Mouse (Mus musculus) kidney, embryonic 16.5 days (tissue): Measurements from ENCODE around the gene Gm29797. TPM values are rescaled to one million over a fixed set of nuclear protein-coding genes. Genes with fewer than 3 reads are reported as not detected.

Experiments
- ATAC-seq: fragments of 200-750 bp; cut with Nextera tagmentation; 2 replicates; pipeline ENCODE4 v1.8.0; 2017; ENCODE audit warnings: moderate TSS enrichment; ENCODE audit not compliant: low FRiP score, low TSS enrichment
- H3K27ac ChIP-seq: fragments of 300-500 bp; sonication (generic); 2 replicates; pipeline ENCODE4 v1.5.1; 2014; ENCODE audit warnings: low read length
- H3K27me3 ChIP-seq: fragments of 300-500 bp; sonication (generic); 2 replicates; pipeline ENCODE4 v1.6.1; 2014; ENCODE audit warnings: low read length, control low read depth, mixed read lengths; ENCODE audit not compliant: insufficient read depth
- H3K36me3 ChIP-seq: fragments of 300-500 bp; sonication (generic); 2 replicates; pipeline ENCODE4 v1.6.1; 2014; ENCODE audit warnings: low read length, control low read depth, mixed read lengths; ENCODE audit not compliant: insufficient read depth
- H3K4me1 ChIP-seq: fragments of 300-500 bp; sonication (generic); 2 replicates; pipeline ENCODE4 v1.6.1; 2014; ENCODE audit warnings: low read length, control low read depth, mixed read lengths; ENCODE audit not compliant: insufficient read depth
- H3K4me2 ChIP-seq: fragments of 300-500 bp; sonication (generic); replicated peaks from 2 replicates; pipeline ENCODE4 v1.6.1; 2014; ENCODE audit warnings: low read depth, low read length
- H3K4me3 ChIP-seq: fragments of 300-500 bp; sonication (generic); 2 replicates; pipeline ENCODE4 v1.5.1; 2014; ENCODE audit warnings: mild to moderate bottlenecking, low read length
- H3K9ac ChIP-seq: fragments of 300-500 bp; sonication (generic); replicated peaks from 2 replicates; pipeline ENCODE4 v1.6.1; 2014; ENCODE audit warnings: low read length
- H3K9me3 ChIP-seq: fragments of 300-500 bp; sonication (generic); 2 replicates; pipeline ENCODE4 v1.6.1; 2016; ENCODE audit warnings: low read length, control low read depth
- whole genome bisulfite sequencing: fragments of 180-500 bp; shearing (Covaris S2); extraction: QIAGEN DNeasy Blood & Tissue Kit; methylation state at CpG from one replicate; pipeline ENCODE4 v1.1.7; 2014; 5-methylcytosine and 5-hydroxymethylcytosine counted together
- polyA plus RNA-seq: library from polyadenylated mRNA; unstranded; fragments of >200 nt; fragmentation: Nextera tagmentation; extraction: Ambion mirVana; gene quantifications from 2 replicates; pipeline ENCODE4 v1.2.1, GENCODE M21; 2015

The Gm29797 gene
- 0.21 and 0.49 TPM in 2 replicates for polyA plus RNA-seq

DNA sequence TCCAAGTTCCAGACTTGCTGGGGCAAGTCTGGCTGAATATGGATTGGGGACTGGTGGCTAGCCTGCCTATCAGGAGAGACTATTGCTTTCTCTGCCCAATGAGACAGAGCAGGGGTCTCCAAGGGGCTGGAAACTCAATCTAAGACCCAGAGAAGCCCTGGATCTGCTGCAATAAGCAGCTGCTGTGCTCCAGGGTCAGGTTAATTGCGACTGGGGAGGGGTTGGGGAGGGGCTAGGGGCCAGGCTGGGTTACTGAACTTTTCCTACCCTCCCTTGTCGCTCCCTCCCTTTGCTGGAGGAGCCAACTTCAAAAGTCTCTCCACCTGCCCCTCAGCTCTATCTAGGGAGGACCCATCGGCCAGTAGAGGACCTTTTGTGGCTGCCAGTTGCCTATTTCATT lies at the start of gene Gm29797:
Gene Gm29797, plus strand, starts transcription at position 301 of the 400 bp plus-strand sequence.
- Histone ChIP-seq H3K9me3 (no peaks in the 10 kb centered on the region), H3K9ac (no peak within 1 kb of the TSS), H3K4me3 (no peak within 1 kb of the TSS), H3K27me3 (no peaks in the 10 kb centered on the region), H3K4me2 (no peak within 1 kb of the TSS), H3K27ac (no peak within 1 kb of the TSS), H3K4me1 (peaks cover 12% of the 10 kb centered on the region; the same call in 1 of the 2 replicates), H3K36me3 (peaks cover 37% of the 10 kb centered on the region)
- no peak for ATAC-seq
- 36% methylated on average over 3 of the region's 3 CpGs for WGBS

DNA sequence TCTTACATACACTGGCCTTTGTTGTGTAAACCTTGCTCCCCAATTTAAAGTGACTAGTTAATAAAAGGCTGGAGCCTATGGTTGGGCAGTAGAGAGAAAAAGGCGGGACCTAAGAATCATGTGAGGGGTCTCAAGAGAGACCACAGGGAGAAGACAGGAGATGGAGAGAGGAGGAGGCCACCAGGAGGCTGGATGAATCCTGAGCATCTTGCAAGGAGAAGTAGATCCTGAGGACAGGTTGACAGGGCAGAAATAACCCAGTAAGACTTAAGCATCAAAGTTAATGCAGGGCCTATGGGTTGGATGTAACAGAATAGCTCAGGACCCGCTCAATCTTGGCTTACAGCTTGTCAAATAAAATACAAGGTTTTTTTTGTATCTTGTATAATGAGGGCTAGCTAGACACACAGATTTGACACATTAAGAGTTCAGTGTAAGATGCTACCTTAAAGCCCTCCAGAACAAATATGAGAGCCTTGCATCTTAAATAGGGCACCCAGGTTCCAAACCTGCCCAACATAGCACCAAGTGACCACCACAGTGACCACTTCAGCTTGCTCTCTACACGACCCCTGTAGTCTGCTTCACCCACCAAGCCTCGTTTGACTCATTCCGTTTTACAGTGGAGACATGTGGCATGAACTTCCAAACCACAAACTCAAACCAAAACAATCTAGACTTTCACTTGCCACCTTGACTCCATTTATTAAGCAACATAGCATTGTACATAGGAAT lies 37.9 kb upstream of the Gm29797 start:
- H3K9me3 ChIP-seq: no peaks in the 10 kb centered on the region
- no peak for ATAC-seq
- no peak overlapping the region for H3K4me2 ChIP-seq
- peaks cover 45% of the 10 kb centered on the region for H3K36me3 ChIP-seq
- H3K4me1 ChIP-seq: no peaks in the 10 kb centered on the region
- no peak overlapping the region for H3K9ac ChIP-seq
- WGBS: 85% methylated on average over 5 of the region's 5 CpGs
- H3K27me3 ChIP-seq: no peaks in the 10 kb centered on the region
- no peak overlapping the region for H3K4me3 ChIP-seq
- no peak overlapping the region for H3K27ac ChIP-seq

DNA sequence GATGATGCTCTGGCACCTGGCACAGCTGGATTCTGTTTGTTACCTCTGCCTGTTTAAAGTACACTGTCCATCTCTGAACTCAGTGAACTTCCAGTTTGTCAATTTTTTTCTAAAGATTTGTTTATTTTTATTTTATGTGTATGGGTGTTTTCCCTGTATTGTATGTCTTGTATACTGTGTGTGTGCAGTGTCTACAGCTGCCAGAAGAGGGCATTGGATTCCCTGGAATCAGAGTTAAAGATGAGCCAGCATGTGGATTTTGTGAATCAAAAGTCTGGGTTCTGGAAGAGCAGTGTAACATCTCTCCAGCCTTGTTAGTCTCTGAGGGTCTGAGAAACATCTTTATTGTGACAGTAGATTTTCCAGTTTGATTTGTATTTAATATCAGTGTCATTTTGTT lies 33.4 kb upstream of the Gm29797 start:
- H3K36me3 ChIP-seq: peaks cover 45% of the 10 kb centered on the region
- no peak overlapping the region for H3K4me3 ChIP-seq
- H3K9ac ChIP-seq: no peak overlapping the region
- no peaks in the 10 kb centered on the region for H3K27me3 ChIP-seq
- ATAC-seq: no peak
- H3K9me3 ChIP-seq: no peaks in the 10 kb centered on the region
- H3K27ac ChIP-seq: no peak overlapping the region
- H3K4me1 ChIP-seq: no peaks in the 10 kb centered on the region
- H3K4me2 ChIP-seq: no peak overlapping the region

DNA sequence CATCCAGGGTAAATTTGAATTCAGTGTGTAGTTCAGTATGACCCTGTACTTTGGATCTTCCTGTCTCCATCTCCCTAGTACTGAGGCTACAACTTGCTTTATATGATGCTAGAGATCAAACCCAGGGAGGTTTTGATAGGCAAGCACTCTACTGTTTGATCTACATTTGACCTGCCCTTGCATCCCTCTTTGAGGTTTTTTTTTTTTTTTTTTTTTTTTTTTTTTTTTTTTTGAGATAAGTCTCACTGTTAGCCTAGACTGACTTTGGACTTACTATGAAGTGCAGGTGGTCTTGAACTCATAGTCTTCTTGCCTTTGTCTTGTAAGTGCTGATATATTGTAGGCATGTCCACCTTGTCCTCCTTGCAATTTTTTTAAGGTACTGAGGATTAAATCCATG lies 28.4 kb upstream of the Gm29797 start:
- no peak overlapping the region for H3K4me3 ChIP-seq
- no peak overlapping the region for H3K9ac ChIP-seq
- H3K4me2 ChIP-seq: no peak overlapping the region
- H3K36me3 ChIP-seq: peaks cover 31% of the 10 kb centered on the region
- no peaks in the 10 kb centered on the region for H3K4me1 ChIP-seq
- H3K27ac ChIP-seq: no peak overlapping the region
- H3K9me3 ChIP-seq: no peaks in the 10 kb centered on the region
- ATAC-seq: no peak
- H3K27me3 ChIP-seq: no peaks in the 10 kb centered on the region

DNA sequence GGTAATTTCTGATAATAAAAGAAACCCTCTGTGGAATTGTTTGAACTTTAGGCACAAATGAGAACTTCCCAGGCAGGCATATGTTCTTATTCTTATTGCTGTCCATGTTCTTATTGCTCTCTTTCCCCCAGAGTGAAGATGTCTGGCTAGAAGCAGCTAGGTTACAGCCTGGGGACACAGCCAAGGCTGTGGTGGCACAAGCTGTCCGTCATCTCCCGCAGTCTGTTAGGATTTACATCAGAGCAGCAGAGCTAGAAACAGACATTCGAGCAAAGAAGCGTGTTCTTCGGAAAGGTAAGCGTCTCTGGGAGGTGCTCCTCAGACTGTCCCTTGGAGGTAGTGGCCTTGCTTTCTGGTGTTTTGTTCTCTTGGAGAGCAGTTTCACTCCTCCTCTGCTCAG lies 24.2 kb upstream of the Gm29797 start:
- no peaks in the 10 kb centered on the region for H3K9me3 ChIP-seq
- no peak for ATAC-seq
- H3K4me1 ChIP-seq: no peaks in the 10 kb centered on the region
- peaks cover 52% of the 10 kb centered on the region for H3K36me3 ChIP-seq
- no peak overlapping the region for H3K4me2 ChIP-seq
- no peak overlapping the region for H3K27ac ChIP-seq
- 98% methylated on average over 6 of the region's 6 CpGs for WGBS
- H3K9ac ChIP-seq: no peak overlapping the region
- H3K4me3 ChIP-seq: no peak overlapping the region
- no peaks in the 10 kb centered on the region for H3K27me3 ChIP-seq

GRCm38 (mm10) chr2:181635865-181636264 lies 21.0 kb upstream of the Gm29797 start:
- Histone ChIP-seq H3K27ac (no peak overlapping the region), H3K36me3 (peaks cover 64% of the 10 kb centered on the region), H3K4me1 (no peaks in the 10 kb centered on the region), H3K9ac (no peak overlapping the region), H3K9me3 (no peaks in the 10 kb centered on the region), H3K4me3 (no peak overlapping the region), H3K4me2 (no peak overlapping the region), H3K27me3 (no peaks in the 10 kb centered on the region)
- 91% methylated on average over 3 of the region's 3 CpGs for WGBS
- no peak for ATAC-seq

- H3K27me3 ChIP-seq: no peaks in the 10 kb centered on the region
- H3K36me3 ChIP-seq: peaks cover 80% of the 10 kb centered on the region
- H3K9ac ChIP-seq: no peak overlapping the region
- H3K27ac ChIP-seq: no peak overlapping the region
- 92% methylated on average over 2 of the region's 2 CpGs for WGBS
- no peaks in the 10 kb centered on the region for H3K9me3 ChIP-seq
- ATAC-seq: no peak
- H3K4me3 ChIP-seq: no peak overlapping the region
- no peaks in the 10 kb centered on the region for H3K4me1 ChIP-seq
- no peak overlapping the region for H3K4me2 ChIP-seq
These were observed 12.5 kb upstream of the Gm29797 start for GRCm38 (mm10) chr2:181644361-181644760.

GRCm38 (mm10) chr2:181645666-181646065 lies 11.2 kb upstream of the Gm29797 start:
- no peak overlapping the region for H3K9ac ChIP-seq
- H3K27me3 ChIP-seq: no peaks in the 10 kb centered on the region
- H3K4me3 ChIP-seq: no peak overlapping the region
- no peaks in the 10 kb centered on the region for H3K4me1 ChIP-seq
- no peak overlapping the region for H3K27ac ChIP-seq
- no peak overlapping the region for H3K4me2 ChIP-seq
- 95% methylated on average over 3 of the region's 3 CpGs for WGBS
- no peak for ATAC-seq
- no peaks in the 10 kb centered on the region for H3K9me3 ChIP-seq
- H3K36me3 ChIP-seq: peaks cover 85% of the 10 kb centered on the region

DNA sequence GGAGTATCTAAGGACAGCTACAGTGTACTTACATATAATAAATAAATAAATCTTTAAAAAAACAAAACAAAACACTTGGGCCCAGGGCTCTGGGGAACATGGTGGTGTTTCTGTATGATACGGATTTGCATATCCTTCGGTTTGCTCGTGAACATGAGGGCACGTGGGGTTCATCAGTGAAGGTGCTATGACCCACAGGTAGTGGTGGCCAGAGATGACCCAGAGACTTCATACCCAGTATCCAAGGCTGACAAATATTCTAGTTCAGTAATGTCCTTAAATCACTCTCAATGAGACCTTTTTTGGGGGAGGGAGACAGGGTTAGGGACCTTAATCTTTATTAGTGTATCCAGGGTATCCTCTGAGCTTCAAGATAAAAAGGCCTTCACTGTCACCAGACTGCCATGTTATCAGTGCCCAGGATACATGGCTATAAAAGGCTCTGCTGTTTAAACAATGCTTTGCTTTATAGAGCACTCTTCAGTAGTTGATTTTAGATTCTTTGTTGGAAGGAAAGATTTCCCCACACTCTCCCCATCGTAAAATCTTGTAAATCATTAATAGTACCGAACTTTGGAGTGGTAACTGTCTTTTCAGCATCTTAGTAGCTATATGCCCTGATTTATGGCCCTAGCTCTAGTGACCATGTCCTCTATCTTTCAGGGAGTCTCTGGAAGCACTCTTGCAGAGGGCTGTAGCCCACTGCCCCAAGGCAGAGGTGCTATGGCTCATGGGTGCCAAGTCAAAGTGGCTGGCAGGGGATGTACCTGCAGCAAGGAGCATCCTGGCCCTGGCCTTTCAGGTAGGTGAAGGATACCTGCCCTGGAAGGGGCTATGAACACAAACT lies 10.0 kb upstream of the Gm29797 start:
- ATAC-seq: 0 out of 2 replicates have a peak, but pooled peaks have one; percentile 12
- H3K27me3 ChIP-seq: no peaks in the 10 kb centered on the region
- H3K27ac ChIP-seq: no peak overlapping the region
- no peaks in the 10 kb centered on the region for H3K9me3 ChIP-seq
- no peaks in the 10 kb centered on the region for H3K4me1 ChIP-seq
- H3K4me2 ChIP-seq: no peak overlapping the region
- no peak overlapping the region for H3K4me3 ChIP-seq
- H3K36me3 ChIP-seq: peaks cover 80% of the 10 kb centered on the region
- H3K9ac ChIP-seq: no peak overlapping the region
- WGBS: 77% methylated on average over 6 of the region's 6 CpGs

DNA sequence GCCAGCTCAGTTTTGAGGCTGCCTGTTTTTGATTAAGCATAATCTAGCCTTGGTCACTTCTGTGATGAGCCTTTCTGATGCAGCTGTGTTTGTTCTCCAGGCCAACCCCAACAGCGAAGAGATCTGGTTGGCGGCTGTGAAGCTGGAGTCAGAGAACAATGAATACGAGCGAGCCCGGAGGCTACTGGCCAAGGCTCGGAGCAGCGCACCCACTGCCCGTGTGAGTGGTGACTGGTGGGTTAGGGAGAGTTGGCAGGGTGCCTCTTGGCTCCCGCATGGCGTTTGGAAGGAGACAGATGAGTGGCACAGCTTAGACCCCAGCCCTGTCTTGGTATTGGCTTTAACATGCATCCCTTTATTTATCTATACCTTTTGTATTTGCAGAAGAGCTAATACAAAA lies 7.9 kb upstream of the Gm29797 start:
- Histone ChIP-seq H3K4me1 (no peaks in the 10 kb centered on the region), H3K27me3 (no peaks in the 10 kb centered on the region), H3K36me3 (peaks cover 84% of the 10 kb centered on the region), H3K4me3 (no peak overlapping the region), H3K27ac (no peak overlapping the region), H3K9me3 (no peaks in the 10 kb centered on the region), H3K4me2 (no peak overlapping the region), H3K9ac (no peak overlapping the region)
- 96% methylated on average over 10 of the region's 10 CpGs for WGBS
- ATAC-seq: no peak
